Mouse (Mus musculus): Measurements from ENCODE around the gene Gm28230.

Gm28230 gene

DNA sequence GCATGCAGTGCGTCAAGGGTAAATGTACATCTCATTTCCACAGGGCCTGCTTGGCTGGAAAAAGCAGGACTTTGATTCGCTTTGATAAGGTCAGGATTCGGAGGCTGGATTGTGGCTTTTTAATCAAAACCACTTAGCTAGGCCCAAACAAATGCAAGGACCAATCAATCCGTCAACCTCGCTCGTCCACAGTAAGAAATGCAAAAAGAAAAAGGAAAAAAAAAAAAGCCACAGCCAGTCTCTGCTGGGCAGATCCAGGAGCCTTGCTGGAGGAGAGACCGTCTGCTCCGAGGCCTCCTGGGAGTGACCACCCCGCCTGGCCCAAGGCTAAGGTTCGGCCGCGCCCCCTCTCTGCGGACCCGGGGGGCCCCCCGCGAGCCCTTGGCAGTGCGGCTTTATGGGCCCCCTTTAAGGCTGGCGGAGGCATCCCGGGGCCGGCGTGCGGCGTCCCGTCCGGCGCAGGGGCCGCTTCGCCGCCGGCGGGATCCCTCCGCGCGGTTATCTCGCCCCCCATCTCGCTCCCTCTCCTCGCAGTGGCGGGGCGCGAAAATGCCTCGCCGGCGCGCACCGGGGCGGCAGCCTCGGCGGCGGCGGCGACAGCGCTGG is 22.0 kb upstream of the Gm28230 start, which contains the start of gene Hoxd8:
Gene Hoxd8 (plus strand): TSS at position 223 of the 606 bp plus-strand sequence.
- DNase-seq (ENCODE audit: low spot score in 2 of 2), result no peak

DNA sequence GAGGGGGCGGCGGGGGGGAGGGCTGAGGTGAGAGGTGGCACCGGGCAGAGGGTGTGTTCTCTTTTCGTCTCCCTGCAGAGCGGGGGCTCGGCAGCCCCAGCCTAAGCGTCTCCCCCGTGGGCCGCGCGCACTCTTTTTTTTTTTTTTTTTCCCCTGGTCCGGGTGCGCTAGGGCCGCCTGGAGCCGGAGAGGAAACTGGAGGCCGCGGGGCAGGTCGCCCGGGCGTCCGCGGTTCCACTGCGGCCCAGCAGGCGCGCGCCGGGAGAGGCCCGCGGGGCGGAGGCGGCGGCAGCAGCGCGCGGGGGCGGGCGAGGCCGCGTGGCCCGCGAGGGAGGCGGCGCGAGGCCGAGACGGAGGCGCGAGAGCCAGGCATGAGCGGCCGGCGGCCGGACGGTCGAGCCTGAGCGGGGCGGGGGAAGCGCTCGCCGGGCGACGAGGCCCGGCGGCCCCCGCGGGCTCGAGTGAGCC is 21.5 kb upstream of the Gm28230 start:
- DNase-seq (ENCODE audit: low spot score in 2 of 2), result no peak

DNA sequence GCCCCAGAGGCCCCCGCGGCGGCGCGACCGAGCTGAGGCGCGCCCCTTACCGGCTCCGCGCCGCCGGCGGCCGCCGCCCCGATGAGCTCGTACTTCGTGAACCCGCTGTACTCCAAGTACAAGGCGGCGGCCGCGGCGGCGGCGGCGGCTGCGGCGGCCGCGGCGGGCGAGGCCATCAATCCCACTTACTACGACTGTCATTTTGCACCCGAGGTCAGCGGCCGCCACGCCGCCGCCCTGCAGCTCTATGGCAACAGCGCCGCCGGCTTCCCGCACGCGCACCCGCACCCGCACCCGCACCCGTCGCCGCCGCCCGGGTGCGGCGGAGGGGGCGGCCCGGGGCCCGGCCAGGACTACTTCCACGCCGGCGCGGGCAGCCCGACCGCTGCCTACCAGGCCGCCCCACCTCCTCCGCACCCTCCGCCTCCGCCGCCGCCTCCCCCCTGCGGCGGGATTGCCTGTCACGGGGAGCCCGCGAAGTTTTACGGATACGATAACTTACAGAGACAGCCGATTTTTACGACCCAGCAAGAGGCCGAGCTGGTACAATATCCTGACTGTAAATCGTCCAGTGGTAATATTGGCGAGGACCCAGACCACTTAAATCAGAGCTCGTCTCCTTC is 20.9 kb upstream of the Gm28230 start:
- DNase-seq (ENCODE audit: low spot score in 2 of 2), result no peak

DNA sequence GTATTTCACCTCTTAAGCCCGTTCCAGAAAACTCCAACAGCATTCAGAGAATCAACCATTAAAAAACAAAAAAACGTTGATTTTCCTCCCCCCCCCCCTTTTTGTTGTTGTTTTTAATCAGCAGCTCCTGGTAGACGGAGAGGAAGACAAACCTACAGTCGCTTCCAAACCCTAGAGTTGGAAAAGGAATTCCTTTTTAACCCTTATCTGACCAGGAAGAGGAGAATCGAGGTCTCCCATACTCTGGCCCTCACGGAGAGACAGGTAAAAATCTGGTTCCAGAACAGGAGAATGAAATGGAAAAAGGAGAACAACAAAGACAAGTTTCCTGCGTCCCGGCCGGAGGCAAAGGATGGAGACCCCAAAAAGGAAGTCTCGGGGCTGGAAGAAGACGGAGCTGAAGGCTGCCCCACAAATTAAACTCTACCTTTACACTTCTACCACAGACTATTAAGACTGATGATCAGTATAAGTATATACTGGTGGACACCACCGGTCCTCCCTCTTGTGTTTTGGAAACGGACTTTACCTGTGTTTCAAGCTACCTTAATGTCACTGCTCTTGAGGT is 20.1 kb upstream of the Gm28230 start:
- no peak for DNase-seq (ENCODE audit: low spot score in 2 of 2)

DNA sequence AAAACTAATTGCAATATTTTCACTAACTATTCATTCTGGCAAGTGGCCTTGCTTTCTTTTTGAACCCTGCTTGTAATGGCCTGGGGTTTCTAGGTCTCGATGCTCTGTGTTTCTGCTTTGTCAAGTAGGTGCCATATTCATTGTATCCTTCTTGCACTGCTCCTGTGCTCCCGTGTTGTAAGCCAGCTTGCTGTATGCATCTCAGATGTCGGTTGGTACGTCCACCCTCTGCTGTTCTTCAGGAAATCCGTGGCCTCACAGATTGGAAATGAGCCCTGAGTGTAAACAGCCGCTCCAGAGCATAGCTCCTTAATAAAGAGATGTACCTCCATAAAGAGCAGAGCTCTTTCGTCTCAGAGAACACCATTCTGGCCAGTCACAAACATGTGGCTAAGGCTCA is 18.9 kb upstream of the Gm28230 start:
- no peak for DNase-seq (ENCODE audit: low spot score in 2 of 2)

DNA sequence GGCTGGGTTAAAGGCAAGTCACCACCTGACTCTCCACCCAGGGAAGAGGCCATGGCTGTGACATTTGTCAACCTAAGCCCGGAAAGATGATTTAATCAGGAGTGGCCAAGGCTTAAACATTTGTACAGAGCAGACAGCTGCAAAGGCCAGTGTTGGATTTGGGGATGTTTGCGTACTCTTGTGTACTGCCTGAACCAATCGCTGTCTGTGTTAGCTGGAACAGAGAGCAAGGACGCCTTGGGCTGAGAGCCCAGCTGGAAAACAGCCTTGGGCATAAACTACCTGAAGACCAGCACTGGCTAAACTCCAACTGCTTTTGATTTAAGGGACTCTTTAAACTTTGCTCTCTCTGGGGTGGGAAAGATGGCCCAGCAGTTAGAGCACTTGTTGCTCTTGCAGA is 17.9 kb upstream of the Gm28230 start:
- DNase-seq (ENCODE audit: low spot score in 2 of 2), result no peak

DNA sequence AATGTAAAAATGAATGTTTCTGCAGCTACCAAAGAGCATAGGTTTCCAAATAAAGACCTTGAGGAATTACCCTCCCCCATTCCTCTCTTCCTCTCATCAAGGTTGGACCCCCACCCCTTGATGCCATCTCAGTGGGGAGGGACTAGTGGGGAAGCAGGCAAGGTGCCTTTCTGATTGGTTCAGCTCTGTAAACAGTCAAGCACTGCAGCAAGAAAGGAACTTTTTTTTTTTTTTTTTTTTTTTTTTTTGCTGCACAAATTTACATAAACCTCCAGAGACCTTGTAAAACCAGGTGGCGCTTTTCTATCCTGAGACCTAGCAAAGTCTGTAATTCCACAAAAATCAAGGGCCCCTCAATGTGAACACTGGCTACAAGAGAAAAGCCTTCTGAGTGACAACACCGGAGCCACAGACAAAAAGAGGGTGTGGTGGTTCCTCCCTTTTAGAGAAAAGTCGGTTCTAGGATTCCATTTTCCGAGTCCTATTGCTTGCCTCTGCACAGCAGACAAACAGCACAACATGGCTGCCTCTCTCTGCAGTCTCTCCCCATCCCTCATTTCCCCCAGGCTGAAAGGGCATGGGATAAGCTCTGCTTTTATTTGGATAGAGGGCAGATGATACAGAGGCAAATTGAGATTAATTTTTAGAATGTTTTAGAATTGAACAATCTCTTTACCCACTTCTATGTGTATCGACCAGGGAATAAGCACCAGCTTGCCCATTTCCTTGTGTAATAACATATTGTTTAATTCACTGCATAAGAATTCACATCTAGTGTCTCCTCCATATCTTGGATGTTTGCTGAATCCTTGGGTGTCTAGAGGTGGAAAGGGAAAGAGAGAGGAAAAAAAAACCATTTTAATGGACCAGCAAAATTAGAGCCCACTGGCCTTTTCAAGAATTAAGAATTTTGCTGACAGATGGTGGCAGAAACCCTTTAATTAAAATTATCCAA is 16.8 kb upstream of the Gm28230 start:
- no peak for DNase-seq (ENCODE audit: low spot score in 2 of 2)

DNA sequence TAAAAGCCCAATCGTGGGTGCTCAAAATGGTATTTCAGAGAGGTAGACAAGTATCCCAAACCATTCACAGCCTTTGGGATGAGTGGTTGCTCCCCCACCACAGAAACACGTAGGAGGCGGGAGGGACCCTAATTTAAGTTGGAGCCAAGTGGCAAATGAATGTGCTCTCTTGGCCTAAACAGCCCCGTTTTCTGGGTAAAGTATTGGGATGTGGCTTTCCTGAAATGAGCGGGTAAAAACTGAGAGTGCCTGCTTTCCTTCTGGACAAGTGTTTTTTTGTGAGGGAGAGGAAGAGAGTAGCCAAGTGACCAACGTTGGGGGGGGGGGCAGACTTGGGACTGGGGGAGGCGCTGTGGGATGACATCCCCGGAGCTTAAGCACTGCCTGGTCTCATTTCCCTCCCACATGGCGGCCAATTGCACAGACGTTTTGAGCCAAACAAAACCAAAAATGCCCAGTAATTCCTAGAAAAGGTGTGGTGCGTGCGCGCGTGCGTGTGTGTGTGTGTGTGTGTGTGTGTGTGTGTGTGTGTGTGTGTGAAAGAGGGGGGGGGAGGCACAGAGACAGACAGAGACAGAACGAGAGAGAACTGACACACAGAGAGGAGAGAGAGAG is 15.5 kb upstream of the Gm28230 start:
- no peak for DNase-seq (ENCODE audit: low spot score in 2 of 2)

DNA sequence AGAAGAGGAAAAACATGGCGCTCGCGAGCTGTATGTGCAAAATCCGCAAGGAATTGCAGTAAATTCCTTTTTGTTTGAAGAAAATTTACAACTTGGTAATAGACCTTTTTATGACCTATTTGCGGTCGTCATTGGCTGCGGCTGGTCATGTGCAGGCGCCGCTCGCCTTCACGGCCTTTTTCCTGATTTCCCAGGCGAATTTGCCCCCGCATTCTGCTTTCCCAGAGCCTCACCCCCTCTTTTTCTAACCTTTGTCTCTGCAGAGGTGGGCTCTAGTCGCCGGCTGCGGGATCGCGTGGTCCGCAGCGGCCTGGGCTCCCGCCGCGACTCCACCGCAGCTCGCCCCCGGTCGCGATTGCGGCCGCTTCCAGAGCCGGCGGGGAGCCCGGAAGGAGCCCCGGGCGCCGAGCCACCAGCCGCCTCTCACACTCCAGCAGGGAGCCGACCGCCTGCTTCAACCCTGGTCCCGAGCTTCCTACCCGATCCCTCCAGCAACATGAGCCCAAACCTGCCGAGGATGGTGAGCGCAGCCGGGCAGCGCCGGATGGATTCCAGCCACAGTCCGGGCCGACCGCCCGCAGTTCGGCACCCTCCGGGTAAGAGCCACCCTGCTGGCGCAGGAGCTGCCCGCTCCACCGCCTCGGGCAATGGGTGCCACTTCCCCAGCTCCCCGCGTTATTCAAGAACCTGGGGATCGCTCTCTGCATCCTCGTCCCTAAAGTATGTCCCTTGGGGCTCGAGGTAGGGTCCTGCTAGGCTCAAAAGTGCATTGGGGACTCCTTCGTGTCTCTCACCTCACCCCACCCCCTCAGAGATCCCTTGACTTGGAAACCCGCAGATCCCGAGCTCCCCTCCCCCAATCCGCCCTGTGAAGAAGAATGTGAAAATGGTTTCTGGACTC is 14.6 kb upstream of the Gm28230 start, which contains the start of the genes Hoxd3 and Hoxd4:
Gene Hoxd3 (plus strand): TSS at position 207 of the 901 bp plus-strand sequence.
Gene Hoxd4 (plus strand): TSS at position 209 of the 901 bp plus-strand sequence.
- no peak for DNase-seq (ENCODE audit: low spot score in 2 of 2)

DNA sequence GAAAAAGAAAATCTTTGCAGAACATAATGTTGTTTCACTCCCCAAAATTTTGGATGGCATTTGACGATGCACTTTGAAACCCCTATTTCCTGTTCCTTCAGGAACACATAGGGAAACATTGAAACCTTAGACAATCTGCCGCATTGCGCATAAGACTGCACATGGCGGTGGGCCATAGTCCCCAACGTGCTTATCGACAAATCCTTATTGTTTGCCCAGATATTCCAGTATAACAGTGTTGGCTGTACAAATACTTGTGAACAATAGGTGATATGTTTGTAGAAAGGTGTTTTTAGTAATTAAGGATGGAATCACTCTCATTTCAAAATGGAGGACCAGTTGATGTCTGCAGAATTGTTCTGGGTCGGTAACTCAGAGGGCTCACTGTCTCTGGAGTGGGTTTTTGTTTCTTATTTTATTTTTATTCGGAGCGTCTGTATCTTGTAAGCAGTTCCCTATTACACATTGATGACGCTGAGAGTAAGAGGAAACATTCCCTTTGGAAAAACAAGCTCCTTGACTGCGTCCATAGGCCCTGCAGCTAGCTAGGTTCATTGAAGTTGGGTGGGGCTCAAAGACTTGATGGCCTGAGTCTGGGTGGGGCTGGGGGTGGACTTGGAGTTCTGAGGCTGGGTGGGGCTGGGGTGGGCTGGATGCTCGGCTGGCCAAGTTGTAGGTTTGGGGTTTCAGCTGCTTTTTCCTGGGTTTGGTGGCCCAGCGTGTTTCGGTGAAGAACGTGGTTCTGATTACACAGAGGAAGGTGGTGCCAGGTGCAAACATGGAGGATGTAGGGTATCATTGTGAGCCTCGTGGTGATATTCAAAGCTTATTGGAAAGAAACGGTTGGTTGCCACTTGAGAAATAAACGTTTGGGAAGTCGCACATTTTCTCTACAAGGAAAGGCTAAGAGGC is 13.0 kb upstream of the Gm28230 start:
- DNase-seq (ENCODE audit: low spot score in 2 of 2), result no peak

DNA sequence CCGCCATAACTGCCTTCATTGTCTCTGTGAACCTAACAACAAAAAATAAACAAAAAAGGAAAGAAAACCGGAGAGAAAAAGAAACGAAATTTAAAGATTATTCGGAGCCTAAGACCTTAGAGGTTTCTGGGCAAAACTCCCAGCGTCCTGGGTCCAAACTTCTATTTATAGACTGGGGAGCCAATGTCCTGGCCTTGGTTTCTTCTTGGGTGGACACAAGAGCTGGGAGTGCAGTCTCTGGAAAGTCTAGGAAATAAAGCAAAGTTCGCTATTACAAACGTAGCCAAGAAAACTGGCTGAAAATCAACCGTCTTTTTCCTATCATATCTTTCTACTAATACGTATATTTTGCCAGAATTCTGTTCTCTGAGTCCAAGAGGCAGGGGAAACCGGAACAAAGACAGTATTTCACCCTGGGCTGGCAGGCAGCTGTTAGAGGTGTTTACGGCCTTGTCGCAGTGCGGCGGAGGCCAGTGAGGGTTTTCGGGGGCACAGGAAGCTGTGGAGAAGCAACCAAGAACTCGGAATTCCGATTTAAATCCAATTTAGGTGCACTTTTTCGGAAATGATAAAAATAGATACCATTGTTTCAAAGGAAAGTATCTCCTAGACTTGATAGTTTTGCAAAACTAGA is 12.3 kb upstream of the Gm28230 start:
- DNase-seq (ENCODE audit: low spot score in 2 of 2), result no peak

DNA sequence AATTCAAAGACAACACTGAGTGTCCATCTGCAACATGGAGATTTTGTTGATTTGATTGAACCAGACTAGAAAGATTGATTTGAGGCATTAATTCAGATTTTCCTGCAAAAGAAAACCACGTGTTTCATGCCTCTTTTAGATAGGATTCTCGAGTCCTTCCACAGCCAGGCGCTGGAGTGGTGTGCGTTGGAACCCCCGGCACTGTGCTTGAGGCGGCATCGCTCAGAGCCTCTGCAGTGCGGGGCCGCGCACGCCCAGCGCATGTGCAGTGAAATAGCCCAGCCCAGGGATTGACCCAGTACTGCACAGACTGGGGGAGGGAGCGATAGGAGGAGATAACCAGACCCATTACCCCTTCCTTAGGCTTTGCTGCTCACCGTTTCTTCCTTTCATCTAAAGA is 11.6 kb upstream of the Gm28230 start:
- DNase-seq (ENCODE audit: low spot score in 2 of 2), result no peak

DNA sequence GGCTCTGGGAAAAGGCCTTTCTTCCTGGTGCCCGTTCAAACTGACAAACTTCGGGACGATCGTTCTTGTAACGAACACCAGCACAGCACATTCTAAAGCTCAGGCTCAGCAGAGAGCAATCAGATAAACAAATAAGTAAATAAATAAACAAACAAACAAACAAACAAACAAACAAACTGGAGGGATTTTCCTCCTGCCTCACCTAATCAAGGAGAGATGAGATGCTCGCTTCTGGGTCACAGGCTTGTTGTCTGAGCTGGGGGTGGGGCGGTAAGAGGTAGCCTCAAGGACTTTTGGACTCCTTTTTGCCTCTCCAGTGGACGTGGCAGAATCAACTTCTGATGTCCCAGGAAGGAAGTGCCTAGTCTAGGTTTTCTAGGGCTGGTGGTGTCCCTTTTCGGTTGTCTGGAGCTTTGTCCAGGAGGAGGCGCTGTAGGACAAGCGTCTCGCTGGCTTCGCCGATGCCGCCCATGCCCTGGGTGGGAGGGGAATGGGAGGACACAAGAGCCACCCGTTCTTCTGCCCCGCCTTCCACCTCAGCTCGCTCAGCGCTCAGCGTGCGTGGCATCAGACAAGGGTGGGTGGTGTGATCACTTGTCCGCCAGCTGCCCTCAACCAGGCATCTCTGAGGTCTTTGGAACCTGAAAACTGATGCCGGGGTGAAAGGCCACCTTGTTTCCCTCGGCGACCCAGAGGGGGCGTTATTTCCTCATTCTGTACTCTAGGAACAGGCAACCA is 10.9 kb upstream of the Gm28230 start:
- peak; percentile 62 to 68 for DNase-seq (ENCODE audit: low spot score in 2 of 2)

DNA sequence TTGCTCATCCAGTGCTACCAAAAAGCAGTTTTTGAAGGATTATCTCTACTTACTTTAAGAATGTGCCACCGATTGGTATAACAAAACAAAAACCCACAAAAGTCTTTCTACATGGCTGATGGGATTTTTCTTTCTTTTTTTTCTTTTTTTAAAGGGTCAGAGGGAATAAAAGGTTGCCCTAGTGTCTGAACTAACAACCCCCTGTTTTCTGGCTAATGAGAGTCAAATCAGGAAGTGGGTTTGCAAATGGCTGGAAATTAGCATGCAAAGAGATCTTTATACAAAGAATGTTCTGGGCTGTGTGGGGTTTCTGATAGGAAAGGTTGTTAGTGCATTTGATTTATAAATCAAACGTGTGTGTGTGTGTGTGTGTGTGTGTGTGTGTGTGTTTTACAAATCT is 6.1 kb upstream of the Gm28230 start:
- no peak for DNase-seq (ENCODE audit: low spot score in 2 of 2)

DNA sequence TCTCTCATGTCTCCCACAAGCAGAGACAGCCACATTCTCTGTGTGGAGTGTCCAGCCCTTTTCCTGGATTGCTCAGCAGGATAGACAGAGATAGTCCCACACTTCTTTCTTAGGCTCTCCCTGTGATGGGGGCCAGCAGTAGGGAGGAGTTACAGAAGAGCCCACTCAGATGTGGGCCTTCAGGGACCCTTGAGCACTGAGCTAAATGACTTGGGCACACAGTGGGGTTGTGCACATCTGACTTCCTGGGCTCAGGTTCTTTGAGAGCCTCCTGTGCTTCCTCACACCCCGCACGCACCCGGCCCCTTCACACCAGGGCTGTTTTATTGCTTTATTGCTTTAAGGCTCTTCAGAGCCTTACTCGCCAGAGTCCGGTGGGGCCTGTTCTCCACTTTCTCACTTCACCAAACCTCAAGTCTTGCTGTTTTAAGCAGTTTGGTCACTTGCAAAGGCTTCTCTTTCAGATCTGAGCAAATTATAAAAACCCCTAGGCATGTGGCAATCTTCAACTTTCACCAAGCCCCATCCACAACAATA is 5.5 kb upstream of the Gm28230 start:
- DNase-seq (ENCODE audit: low spot score in 2 of 2), result no peak

DNA sequence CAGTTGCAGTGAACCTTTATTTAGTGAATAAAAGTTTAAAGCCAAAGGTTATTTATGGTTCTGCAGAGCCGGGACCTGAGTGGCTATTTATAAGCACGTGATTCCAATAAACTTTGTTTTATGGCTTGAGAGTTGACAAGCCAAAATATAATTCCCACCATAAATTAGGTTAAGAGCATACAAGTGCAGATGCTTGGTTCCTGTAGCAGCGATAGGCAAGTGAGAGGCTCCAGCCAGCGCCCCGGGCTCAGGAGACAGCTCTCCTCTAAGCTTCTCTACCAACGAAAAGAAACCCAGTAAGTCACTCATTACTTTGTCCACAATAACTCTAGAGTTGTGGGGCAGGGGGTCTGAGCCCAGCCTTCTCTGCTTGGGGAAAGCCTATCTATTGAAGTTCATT is 4.6 kb upstream of the Gm28230 start:
- no peak for DNase-seq (ENCODE audit: low spot score in 2 of 2)

DNA sequence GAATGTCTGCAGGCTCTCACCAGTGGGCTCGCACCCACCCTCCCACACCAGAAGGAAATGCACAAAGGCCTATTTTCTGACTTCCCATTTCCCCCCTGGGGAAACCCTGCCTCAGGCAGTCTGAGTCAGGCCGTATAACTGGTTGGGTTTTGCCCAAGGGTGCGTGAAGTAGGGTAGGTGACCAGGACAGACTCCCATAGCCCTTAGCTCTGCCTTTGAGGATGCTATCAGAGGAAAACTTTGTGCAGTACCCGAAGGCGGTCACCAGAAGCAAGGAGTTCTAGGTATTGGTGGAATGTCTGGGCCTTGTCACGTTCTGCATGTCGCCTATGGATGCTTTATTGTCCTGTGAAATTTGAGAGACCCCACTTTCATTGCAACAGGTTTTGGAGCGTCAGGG is 3.6 kb upstream of the Gm28230 start:
- no peak for DNase-seq (ENCODE audit: low spot score in 2 of 2)
